Mouse (Mus musculus) thymus, adult 18-20 months (tissue): ENCODE results near the gene Inpp4b.

Source experiments
- DNase-seq, 2 experiments: peaks; one replicate each; pipeline ENCODE4 v3.0.0; 2022; ENCODE audit warnings: mixed read lengths in 2 of 2

The Inpp4b gene

DNA sequence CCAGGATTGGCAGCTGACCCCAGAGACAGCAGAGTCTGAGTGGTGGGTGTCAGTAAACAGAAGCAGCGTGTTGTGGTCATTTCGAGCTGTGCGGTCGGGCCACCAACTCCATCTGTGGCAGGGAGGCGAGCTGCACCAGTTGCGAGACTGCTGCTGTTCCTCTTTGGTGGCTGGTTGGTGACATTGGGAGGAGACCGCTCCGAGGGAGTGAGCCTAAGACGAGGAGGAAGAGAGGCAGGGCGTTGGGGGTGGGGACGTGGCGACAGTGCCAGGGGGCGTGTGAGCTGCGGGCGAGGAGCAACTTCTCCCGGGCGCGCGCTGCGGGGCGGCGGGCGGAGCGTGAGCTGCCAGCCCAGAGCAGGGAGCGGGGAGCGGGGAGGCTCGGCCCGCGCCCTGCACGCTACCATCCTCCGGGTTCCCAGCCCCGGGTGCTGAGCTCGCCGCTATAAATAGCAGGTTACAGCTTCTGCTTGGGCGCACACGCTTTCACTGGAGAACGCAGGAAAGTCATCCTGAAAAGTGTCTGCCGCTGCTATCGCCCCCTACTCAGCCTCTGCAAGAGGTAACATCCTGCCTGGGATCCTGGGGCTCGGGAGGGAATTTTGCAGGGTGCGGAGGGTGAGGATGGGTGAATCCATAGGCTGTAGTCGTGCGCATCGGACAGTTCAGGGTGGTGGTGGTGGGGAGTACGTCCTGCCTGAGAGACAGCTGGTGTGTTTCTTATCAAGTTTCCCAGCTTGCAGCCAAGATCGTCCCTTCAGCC, at the start of gene Inpp4b:
Gene Inpp4b, plus strand, starts transcription at position 321 of the 763 bp plus-strand sequence.
- DNase-seq, result peak; percentile 50 to 63

DNA sequence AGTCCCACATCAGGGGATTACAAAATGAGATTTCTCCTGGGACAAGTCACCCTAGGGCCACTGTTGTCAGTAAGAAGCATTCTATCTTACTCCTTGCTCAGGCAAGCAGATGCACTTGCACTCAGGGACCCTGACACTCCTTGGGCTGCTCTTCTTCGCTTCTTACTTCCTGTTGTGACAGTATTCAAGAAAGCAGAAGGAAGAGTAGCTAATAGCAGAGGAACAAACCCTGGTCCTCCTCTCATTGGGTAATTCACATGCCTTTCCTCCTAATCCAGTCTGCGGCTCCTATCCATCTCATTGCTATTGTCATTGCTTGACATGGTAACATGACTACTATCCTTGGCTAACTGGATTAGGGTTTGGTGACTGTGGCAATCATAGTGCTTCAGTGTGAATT, 7.1 kb upstream of the Inpp4b start:
- DNase-seq, result no peak

DNA sequence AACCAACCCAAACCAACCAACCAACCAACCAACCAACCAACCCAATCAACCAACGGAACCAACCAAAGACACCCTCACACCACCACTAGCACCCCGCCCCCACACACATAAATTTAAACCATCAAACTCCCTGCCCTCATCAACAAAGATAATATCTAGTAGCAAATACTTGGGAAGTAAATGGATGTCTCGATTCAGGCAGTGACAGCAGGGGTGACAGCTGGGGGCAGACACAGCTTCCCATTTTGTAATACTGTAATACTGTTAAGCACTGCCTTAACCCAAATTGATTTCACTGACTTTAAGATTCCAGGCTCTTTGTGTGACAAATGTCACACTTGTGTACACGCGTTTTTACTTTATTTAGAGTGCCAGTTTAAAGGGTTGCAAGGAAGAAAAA, 1.2 kb upstream of the Inpp4b start:
- DNase-seq, result no peak

- DNase-seq, result peak; percentile 34 to 59
These were observed 643 bp upstream of the Inpp4b start for GRCm38 (mm10) chr8:81341591-81342235.

DNA sequence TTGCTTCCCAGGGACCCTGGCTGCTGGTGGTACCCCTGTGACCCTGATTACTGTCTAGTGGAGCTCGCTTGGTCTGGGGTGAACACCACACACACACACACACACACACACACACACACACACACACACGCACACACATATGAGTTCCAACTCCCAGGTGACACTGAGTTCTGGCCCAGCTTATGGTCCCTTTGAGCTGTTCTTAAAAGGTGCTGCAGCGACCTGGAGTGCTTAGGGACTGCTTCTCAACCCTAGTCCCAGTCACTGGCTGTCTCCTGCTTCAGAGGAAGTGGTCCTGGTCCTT, 595 bp downstream of the Inpp4b start:
- no peak for DNase-seq

DNA sequence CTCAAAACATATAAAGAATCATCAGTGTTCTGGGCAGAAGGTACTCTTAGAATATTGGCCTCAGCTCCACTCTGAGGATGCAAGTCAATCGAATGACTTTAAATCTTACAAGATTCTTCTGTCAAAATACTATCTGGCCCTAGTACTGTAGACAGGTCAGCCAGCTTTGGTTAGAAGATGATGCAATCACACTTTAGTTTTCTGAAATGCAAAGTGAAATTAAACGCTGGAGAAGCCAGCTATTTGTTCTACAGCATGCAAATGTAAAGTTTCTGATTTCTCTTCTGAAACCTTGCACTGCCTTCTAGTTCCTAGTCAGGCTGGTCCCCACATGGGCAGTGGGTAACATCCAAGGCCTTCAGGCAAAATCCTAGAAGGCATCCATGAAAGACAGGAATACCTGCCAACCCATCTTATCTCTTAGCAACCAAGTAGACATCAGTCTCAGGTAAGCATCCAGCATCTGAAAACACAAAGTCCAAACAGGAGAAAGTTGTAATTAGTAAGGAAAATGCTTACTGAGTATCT, 2.9 kb downstream of the Inpp4b start:
- DNase-seq, result no peak

DNA sequence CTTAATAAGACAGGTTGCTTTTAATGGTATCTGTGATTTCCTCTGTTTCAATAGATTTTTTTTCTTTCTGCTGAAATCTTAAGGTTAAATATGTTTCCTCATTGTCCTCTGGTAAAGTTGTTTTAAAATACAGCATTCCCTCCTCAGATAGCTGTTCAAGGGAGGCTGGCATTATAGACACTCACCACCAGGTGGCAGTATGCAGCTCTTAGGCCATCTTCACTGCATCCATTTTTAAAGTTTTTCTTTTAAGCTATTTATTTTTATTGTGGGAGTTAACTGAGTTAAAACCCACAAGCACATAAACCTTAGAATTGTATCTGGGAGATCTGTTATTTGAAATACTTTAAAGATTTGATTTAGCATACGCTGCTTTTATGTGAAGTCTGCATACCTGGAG, 7.1 kb downstream of the Inpp4b start:
- DNase-seq, result no peak

DNA sequence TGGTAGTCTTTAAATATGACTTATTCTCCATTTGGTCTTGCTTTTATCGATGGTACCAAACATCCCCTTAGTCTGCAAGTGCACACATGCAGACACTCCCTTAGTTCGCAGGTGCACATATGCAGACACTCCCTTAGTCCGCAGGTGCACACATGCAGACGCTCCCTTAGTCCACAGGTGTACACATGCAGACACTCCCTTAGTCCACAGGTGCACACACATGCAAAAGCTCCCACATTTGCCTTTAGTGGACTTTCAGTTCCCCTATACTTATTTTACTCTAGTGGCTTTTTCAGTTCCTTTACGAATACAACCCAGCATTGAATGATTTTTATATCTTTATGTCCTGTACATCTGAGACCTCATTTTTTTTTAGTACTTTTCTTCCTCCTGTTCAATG, 11.1 kb downstream of the Inpp4b start:
- DNase-seq, result no peak

GRCm38 (mm10) chr8:81358108-81358507, 15.8 kb downstream of the Inpp4b start:
- no peak for DNase-seq

- no peak for DNase-seq
These were observed 18.2 kb downstream of the Inpp4b start for GRCm38 (mm10) chr8:81360518-81360917.

GRCm38 (mm10) chr8:81361162-81361561, 18.8 kb downstream of the Inpp4b start:
- no peak for DNase-seq

DNA sequence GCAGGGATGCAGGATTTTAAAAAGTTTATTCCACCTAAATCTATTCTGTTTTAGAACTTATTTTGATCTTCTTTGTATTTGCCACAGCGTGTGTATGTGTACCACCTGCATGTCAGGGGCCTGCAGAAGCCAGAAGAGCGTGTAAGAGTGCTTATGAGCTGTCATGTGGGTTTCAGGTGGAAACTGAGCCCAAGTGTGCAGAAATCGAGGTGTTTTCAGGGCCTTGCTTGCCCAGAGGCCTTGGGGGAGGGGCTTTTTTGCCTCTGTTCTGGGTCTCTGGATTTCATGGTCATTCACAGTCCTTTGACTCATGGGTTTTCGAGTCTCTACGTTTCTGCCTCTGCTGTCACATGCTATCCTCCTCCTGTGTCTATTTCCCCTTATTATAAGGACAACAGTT, 28.3 kb downstream of the Inpp4b start:
- no peak for DNase-seq

GRCm38 (mm10) chr8:81371844-81372243, 29.5 kb downstream of the Inpp4b start:
- DNase-seq, result no peak

DNA sequence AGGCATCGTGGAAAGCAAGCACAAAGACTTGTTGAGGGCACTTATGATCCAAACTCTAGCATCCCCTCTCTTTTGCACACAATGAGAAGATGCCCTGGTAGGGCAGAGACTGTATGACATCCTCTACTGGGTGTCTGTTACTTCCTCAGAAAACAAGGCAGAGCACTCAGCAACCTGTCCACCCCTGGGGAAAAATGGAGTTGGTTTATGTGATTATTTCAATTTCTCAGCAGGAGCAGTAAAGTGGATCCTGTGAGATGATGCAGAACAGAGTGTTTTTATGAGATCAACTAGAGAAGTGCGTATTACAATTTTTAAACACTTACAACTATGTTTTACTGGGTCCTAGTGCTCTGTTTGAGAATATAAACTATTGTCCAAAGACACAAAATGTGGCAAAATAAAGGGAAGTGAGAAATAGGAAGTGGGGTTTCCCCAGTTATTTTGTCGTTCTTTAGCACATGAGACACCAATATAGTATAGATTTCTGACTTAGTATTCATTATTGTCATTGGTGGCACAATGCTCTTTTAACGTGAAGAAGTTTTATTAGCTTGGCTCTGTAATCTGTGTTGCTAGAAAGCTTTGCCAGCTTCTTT, 32.6 kb downstream of the Inpp4b start:
- no peak for DNase-seq

GRCm38 (mm10) chr8:81388953-81389352, 46.6 kb downstream of the Inpp4b start:
- no peak for DNase-seq

DNA sequence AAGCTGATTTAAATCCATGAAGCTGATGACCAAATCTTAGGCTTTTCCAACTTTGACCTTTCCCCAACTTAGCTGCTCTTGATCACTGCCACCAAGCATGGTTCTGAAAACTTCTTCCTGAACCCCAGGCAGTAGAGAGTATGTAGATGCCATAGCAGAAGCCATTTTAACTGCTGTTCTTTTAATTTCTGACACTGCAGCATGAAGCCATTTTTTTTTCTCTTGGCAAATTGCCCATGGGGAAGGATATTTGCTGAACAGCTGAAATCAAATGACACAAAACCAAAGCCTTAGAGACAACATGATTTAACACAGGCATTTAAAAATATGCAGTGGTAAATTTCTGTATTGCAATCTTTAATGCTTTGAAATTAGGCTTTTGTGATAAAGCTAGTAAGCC, 56.7 kb downstream of the Inpp4b start:
- DNase-seq, result no peak

- no peak for DNase-seq
These were observed 57.1 kb downstream of the Inpp4b start for GRCm38 (mm10) chr8:81399501-81399900.

GRCm38 (mm10) chr8:81412707-81413106, 70.4 kb downstream of the Inpp4b start:
- no peak for DNase-seq

- DNase-seq, result no peak
These were observed 101.6 kb downstream of the Inpp4b start for GRCm38 (mm10) chr8:81443957-81444356.

DNA sequence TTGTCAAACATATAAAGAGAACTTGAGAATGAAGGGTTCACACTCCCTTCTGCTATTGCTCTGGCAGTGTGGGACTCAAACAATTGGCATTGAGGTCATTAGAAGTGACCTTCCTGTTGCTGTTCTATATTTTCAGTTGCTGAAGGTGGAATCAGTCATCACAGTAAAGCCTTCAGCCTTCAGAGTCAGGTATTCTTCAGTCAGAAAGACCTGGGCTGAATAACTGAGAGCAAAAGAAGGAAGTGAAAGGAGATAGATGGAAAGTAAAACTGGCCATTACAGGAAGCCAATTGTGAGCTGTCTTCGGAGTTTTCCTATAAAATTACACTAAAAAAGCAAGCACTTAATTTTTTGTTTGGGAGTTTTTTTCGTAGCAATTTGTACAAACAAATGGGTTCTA, 107.4 kb downstream of the Inpp4b start:
- no peak for DNase-seq

- DNase-seq, result no peak
These were observed 109.7 kb downstream of the Inpp4b start for GRCm38 (mm10) chr8:81452082-81452481.

DNA sequence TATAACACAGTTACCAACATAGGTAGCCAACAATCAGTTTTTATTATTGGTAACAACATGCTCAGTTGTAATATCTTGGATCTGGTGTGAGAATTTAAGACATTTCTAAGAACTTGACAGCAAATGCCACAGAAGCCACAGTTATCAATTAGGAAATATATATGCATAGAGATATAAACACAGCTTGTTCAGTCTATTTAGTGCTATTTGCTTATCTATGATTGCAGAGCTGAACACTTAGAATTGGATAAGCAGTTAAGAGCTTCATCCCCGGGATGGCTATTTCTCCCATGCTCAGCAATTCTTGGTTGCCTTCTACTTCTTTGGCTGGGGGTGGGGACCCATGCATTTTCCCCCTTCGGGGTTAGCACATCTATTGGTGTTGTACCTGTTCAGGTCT, 112.5 kb downstream of the Inpp4b start:
- DNase-seq, result no peak

GRCm38 (mm10) chr8:81463762-81464161, 121.4 kb downstream of the Inpp4b start:
- no peak for DNase-seq

DNA sequence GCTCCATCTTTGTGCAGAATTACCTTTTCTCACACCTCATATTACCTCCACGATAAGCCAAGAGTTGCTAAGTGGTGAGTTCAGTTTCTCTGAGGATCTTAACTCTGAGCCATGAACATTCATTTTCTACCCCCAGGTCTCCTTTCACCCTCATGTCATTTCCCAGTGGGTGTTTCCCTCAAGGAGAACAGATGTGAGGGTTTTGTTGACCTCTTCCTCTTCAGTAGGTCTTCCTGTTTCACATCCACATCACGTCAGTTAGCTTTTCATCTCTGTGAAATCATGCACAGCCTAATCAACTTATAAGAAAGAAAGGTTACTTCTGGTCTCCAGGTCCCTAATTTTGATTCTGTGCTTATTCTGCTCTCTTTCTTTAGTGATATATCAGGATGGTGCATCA, 124.4 kb downstream of the Inpp4b start:
- DNase-seq, result no peak
